Mouse (Mus musculus): ENCODE data around the gene Gm49368. TPM values are rescaled to one million over a fixed set of nuclear protein-coding genes. Genes with fewer than 3 reads are reported as not detected.
A peak's percentile ranks its signal among the peaks of the same experiment; 100 is the strongest.
"Not testable (repeated sequence)": the region's sequence is repeated elsewhere in the genome, so short reads cannot be mapped to it uniquely, and the experiment has no call there.

Gene Gm49368
- total RNA-seq, 2 experiments from 2014 or later = not detected

DNA sequence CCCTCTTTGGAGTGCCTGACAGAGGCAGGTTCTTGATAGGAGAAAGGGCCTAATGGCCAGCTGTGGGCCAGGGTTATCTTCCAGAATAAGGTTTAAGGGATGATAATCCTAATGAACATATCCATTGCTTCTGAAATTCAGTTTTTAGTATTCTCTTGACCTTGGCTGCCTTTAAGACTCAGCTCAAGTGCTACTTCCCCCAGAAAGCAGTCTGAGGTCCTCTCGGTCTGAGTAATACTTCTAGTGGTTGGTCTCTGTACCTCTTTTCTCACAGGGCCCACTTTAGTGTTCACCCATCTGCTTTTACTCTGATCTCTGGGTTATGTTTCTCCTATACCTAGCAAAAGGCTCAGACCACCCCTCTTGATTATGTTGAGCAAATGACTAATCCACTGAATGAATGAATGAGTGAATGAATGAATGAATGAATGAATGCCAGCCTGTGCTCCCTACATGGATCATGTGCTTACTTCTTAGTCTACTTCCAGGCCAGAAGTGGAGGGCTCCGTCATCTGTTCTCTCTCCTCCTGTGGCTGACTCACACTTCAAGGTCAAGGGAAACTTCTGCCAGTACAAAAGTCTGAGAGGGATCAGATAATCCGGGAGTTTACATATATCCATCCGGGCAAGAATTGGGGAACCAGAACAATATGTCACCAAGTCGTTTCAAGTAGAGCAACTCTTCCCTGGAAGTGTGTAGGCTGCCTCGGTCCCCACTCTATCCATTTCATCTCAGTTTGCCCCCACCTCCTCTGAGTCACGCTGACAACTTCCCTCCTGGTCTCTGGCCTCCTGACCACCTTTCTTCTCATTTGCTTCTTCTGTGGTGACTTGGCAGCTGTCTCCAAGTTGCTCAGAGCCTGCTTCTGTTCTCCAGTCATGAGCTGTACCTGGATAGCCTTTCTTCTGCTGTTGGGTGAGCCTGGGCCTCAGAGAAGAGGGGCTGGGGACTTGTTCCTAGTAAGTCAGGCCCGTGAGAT lies 66.5 kb downstream of the Gm49368 start, which contains the start of gene Itgax:
Itgax (plus strand) TSS at position 807 of the 980 bp plus-strand sequence.
- DNase-seq = no peak

GRCm38 (mm10) chr7:128132148-128132547 lies 69.7 kb downstream of the Gm49368 start:
- no peak for DNase-seq

DNA sequence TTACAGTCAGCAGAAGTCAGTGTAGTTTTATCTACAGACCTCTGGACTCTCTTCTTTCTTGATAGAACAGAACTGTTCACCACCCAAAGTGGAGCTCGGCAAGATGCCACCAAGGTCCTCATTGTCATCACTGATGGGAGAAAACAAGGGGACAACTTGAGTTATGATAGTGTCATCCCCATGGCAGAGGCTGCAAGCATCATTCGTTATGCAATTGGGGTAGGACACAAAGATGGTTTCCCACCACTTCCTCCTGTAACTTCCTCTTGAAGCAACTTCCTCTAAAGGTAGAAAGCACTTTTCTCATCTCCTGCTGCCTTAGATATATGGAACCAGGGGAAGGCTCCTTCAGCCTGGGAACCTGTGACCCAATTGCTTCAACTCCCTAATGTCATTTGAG lies 71.1 kb downstream of the Gm49368 start:
- DNase-seq = peak in 1 of 2 experiments; percentile 17

DNA sequence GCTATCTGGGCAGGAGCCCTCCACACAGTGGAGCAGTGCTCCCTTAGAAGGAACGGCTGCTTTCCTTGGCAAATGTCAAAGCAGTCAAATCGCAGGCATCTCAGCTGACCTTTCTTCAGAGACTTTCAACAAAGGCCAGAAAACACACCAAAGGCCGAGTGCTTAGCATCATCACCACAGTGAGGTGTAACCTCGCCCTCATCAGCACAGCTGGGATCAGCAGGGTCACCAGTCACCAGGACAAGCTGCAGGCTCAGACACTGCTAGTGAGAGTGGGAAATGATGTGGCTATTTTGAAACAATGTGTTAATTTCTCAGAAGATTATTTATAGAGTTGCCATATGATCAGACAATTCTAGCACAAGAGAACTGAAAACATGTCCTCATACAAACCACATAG lies 74.4 kb downstream of the Gm49368 start:
- DNase-seq = no peak

- DNase-seq = no peak
These were observed 77.1 kb downstream of the Gm49368 start for GRCm38 (mm10) chr7:128139611-128140010.

DNA sequence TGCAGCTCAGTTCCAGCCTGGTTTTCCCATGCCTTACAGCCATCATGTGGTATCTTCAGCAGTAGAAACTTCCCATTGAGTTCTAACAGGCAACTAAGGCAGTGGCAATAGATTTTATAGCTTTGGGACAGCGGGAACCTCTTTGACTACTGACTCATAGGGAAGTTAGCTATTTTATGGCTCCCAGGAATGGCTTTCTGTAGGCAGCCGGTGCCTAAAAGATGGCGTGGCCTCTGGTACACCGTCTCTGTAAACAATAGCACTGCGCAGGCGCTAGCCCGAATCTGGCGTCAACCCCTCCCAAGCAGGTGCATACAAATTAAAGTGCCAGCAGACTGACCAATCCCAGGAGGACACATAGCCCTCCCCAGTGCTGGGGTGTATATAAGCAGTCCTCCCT lies 88.5 kb downstream of the Gm49368 start:
- DNase-seq = no peak

- no peak for DNase-seq
These were observed 91.6 kb downstream of the Gm49368 start, which contains the start of gene Itgad for GRCm38 (mm10) chr7:128154076-128154475. Gene Itgad, plus strand, starts transcription at chr7:128154376.

GRCm38 (mm10) chr7:128154924-128155323 lies 92.4 kb downstream of the Gm49368 start:
- peak in 1 of 2 experiments; percentile 17 for DNase-seq

GRCm38 (mm10) chr7:128158688-128159354 lies 96.3 kb downstream of the Gm49368 start:
- not testable (repeated sequence) for DNase-seq

DNA sequence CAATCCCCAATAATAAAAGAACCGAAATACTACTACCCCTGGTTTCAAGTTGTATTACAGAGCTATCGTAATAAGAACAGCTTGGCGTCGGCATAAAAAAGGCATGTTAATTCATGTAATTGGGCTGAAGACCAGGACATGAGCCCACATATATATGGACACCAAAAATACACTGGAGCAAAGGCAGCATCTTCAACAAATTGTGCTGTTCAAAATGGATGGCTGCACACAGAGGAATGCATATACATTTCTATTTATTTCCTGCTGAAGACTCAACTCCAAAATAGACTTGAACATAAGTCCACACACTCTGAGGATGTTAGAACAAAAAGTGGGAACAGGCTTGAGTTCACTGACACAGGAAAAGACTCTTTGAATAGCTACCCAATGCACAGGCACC lies 101.5 kb downstream of the Gm49368 start:
- no peak for DNase-seq

DNA sequence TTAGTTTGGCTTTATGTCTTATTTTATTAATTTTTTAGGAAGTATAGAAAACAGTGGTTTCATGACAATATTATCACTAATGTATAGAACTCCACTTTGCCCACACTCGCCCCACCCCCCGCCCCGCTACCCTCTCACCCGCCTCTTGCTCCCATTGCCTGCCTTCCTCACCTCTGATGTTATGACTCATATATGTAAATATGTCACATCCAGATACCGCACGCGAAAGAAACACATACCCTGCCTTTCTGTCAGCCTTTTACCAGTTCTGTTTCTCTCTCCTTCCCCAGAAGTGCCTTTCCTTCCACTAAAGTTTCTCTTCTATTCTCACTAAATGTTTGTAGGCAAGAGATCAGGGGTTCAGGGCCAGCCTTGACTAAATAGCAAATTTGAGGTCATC lies 103.9 kb downstream of the Gm49368 start:
- no peak for DNase-seq

DNA sequence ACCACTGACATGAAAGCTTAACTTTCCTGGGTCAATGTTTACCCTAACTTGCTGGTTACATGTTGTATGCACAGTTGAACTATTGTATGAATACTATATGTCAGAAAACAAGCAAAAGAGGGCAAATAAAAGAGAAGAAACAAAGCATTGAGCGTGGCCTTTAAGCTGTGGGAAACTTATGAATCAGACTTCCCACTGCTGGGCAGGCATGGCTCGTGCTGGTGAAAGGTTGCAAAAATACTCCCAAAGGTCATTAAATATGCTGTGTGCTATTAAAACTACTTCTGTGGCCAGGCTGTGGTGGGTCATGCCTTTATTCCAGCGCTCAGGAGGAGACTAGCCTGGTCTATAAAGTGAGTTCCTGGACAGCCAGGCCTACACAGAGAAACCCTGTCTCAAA lies 107.5 kb downstream of the Gm49368 start:
- DNase-seq = no peak

Other genes starting within 250 kb of the Gm49368 start
- 10 to 100 TPM; 66.5 to 67.0 TPM for gene Stx4a, start 238.4 kb upstream of the Gm49368 start, total RNA-seq (2021)
- gene Stx1b, start 238.1 kb upstream of the Gm49368 start, total RNA-seq (2021) = under 1 TPM; 0.30 to 0.72 TPM
- gene Zfp646, start 186.5 kb upstream of the Gm49368 start, total RNA-seq (2021) = 10 to 100 TPM; 16.7 to 17.9 TPM
- 1 to 10 TPM; 3.4 to 4.1 TPM for gene Zfp668, start 185.9 kb upstream of the Gm49368 start, total RNA-seq (2021)
- 1 to 10 TPM in 1 of 2 experiments, under 1 TPM in 1; 0.52 to 1.3 TPM for gene Prss53, start 171.7 kb upstream of the Gm49368 start, total RNA-seq (2021)
- gene Gm21974, start 167.2 kb upstream of the Gm49368 start, total RNA-seq (2021) = under 1 TPM in 1 of 2 experiments, not detected in 1; 0.27 TPM
- 10 to 100 TPM; 19.3 to 20.8 TPM for gene Vkorc1, start 167.1 kb upstream of the Gm49368 start, total RNA-seq (2021)
- 100 to 1,000 TPM; 119 to 128 TPM for gene Bckdk, start 158.6 kb upstream of the Gm49368 start, total RNA-seq (2021)
- gene Kat8, start 150.2 kb upstream of the Gm49368 start, total RNA-seq (2021) = 10 to 100 TPM; 14.1 to 14.6 TPM
- under 1 TPM in 1 of 2 experiments, not detected in 1; 0.26 TPM for gene Prss8, start 132.6 kb upstream of the Gm49368 start, total RNA-seq (2021)
- 1 to 10 TPM; 8.5 to 9.3 TPM for gene Prss36, start 116.0 kb upstream of the Gm49368 start, total RNA-seq (2021)
- 100 to 1,000 TPM; 108 to 156 TPM for gene Fus, start 95.2 kb upstream of the Gm49368 start, total RNA-seq (2021)
- gene Pycard, start 68.8 kb upstream of the Gm49368 start, total RNA-seq (2021) = 10 to 100 TPM in 1 of 2 experiments, 1 to 10 TPM in 1; 9.0 to 10.5 TPM
- 100 to 1,000 TPM; 279 to 317 TPM for gene Trim72, start 58.7 kb upstream of the Gm49368 start, total RNA-seq (2021)
- gene Itgam, start within 50 bp of the Gm49368 start, total RNA-seq (2021) = 1 to 10 TPM; 5.4 to 6.0 TPM
- gene Itgax, start 66.9 kb downstream of the Gm49368 start, total RNA-seq (2021) = under 1 TPM; 0.30 to 0.51 TPM
- not detected for gene Itgad, start 91.7 kb downstream of the Gm49368 start, total RNA-seq (2021)
- 1,000 to 10,000 TPM; 2,762 to 2,913 TPM for gene Cox6a2, start 143.7 kb downstream of the Gm49368 start, total RNA-seq (2021)
- gene Armc5, start 174.7 kb downstream of the Gm49368 start, total RNA-seq (2021) = 1 to 10 TPM; 7.4 to 8.6 TPM
- gene 9130023H24Rik, start 175.3 kb downstream of the Gm49368 start, total RNA-seq (2021) = 1 to 10 TPM; 2.6 to 2.8 TPM
- 10 to 100 TPM; 13.2 to 13.8 TPM for gene Tgfb1i1, start 184.1 kb downstream of the Gm49368 start, total RNA-seq (2021)
- gene Slc5a2, start 203.0 kb downstream of the Gm49368 start, total RNA-seq (2021) = not detected
- 1 to 10 TPM; 5.4 to 5.6 TPM for gene BC017158, start 235.5 kb downstream of the Gm49368 start, total RNA-seq (2021)